Mouse (Mus musculus): ENCODE data around the gene Zdhhc21. TPM values are rescaled to one million over a fixed set of nuclear protein-coding genes. Genes with fewer than 3 reads are reported as not detected.

Zdhhc21 gene
- polyA plus RNA-seq (2017; shearing (Covaris generic)), result 10 to 100 TPM; 14.4 to 17.1 TPM

GRCm38 (mm10) chr4:82859131-82860125 lies at the start of gene Zdhhc21:
TSS of gene Zdhhc21 (minus strand) at chr4:82859958.

GRCm38 (mm10) chr4:82884636-82885534 lies 25.1 kb upstream of the Zdhhc21 start, which contains the start of gene Cer1:
TSS of gene Cer1 (minus strand) at chr4:82885148.

Other genes starting within 250 kb of the Zdhhc21 start
- gene Nfib, start 154.2 kb downstream of the Zdhhc21 start, polyA plus RNA-seq (2017; shearing (Covaris generic)), result 1 to 10 TPM; 1.2 to 4.4 TPM
- gene Cer1, start 25.2 kb upstream of the Zdhhc21 start, polyA plus RNA-seq (2017; shearing (Covaris generic)), result not detected
- 1 to 10 TPM in 1 of 2 experiments, under 1 TPM in 1; 0.24 to 2.6 TPM for gene Frem1, start 192.4 kb upstream of the Zdhhc21 start, polyA plus RNA-seq (2017; shearing (Covaris generic))

Data from inflammation-experienced regulatory T-cells (primary cell).